Mouse (Mus musculus) adrenal gland, postnatal 25 days (tissue): ENCODE results near the gene Rgs8. TPM values are rescaled to one million over a fixed set of nuclear protein-coding genes. Genes with fewer than 3 reads are reported as not detected.
A peak's percentile ranks its signal among the peaks of the same experiment; 100 is the strongest.

ENCODE experiments used
- DNase-seq: peaks from one replicate; pipeline ENCODE4 v3.0.0; 2021; ENCODE audit warnings: mixed read lengths
- total RNA-seq: library from RNA; stranded (reverse); gene quantifications from 2 replicates; pipeline ENCODE4 v1.2.3, GENCODE M21; 2021

Gene Rgs8
- total RNA-seq, 1 experiment from 2014 or later = not detected

DNA sequence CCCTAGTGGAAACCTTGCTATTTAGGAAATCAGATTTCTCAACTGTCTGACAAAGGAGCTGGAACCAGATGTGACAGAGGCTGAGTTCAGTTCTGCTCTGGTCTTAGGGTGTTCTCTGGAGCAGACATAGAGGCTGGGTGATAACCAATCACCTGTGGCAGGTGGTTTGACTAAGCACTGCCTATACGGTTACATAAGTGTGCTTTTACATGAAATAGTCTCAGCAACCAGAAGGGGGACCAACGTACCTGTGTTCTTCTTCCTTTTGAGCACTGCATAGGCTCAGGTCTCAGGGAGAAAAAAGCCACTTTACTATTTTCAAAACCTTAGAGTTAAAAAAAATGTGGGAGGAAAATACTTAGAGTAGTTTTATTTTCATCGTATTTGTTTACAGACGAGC, 22.8 kb downstream of the Rgs8 start:
- no peak for DNase-seq

DNA sequence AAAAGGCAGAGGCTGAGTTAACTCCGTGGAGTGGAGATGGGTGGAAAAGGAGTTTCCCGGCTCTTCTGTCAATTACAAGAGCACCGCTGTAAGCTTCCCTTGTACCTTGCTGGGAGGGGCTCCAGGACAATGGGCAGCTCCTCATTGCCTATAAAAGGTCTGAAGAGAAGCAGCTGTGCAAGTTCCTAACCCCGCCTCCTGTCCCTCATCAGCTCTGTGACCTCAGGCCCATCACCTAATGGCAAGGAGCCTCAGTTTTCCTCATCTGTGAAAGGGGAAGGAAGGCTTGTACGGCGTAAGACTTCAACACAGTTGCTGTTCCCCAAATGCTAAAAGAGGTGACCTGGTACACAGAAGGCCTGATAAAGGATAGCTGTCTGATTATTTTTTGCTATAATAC, 24.8 kb downstream of the Rgs8 start:
- no peak for DNase-seq

DNA sequence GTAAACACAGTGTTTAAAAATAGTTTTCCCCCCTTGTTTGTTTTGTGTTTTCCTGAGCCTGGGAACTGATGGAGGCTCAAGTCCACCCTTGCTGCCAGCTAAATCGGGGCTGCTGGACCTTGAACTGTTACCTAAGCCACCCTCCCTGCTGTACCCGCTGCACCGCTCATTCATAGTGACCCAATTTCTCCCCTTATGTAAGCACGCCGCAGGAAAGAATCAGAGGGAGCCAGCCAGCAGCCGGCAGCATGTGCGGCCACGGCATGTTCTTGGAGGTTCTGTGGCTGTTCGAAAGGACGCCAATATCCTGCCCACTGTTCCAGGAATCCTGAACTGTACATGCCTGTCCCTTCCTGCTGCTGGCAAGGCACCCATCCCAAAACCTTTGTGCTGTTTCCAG, 26.3 kb downstream of the Rgs8 start:
- peak; percentile 62 for DNase-seq

DNA sequence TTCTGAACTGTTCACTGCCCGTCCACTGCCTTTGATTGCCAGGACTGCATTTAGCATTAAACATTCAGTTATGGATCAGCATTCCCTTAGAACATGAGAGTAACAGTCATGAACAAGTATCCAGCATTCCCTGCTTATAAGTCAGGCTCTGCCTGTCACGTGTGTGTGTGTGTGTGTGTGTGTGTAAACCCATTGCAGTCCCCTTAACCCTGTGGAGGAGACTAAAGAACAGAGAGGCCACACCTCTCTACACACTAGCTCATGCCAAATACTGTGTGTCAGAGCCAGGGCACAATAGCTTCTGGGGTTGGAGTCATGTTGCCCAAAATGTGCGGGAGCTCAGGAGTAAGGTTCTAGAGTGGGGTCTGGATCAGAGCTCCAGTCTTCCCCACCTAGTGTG, 26.8 kb downstream of the Rgs8 start:
- no peak for DNase-seq

DNA sequence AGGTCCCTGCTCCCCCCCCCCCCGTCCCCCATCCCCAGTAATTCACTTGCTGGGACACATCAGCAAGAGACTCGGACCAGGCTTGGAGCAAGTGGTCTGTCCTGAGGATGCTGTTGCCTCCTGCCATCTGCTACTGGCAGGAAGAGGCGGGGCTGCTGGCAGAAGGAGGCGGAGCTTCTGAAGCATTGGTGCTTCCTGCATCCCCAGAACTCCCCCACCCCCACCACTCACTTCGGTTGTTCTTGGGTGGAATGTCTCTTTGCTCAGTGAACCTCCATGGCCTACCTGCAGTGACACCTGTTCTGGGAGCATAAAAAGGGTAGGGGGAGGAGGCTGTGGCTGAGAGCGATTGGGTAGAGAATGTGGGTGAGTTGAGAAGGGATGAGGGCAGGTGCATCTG, 27.5 kb downstream of the Rgs8 start:
- DNase-seq = no peak

DNA sequence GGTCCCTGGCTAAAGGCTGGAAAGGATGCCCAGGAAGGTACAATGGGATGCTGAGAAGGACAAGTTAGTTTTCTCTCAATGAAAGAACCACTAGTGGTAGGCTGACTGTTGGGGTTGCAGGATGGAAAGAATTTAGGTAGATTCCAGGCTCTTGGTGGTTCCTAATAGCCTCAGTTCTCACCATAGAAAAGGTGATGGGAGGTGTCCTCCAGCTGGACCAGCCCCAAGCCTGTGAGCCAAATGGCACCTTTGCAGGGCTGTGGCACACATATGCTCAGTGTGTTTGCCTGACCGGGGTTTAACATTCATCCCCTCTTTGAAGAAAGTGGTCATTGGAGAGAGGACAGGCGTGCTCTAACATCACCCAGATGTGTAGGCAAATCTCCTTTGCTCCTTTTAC, 28.2 kb downstream of the Rgs8 start:
- DNase-seq = no peak

DNA sequence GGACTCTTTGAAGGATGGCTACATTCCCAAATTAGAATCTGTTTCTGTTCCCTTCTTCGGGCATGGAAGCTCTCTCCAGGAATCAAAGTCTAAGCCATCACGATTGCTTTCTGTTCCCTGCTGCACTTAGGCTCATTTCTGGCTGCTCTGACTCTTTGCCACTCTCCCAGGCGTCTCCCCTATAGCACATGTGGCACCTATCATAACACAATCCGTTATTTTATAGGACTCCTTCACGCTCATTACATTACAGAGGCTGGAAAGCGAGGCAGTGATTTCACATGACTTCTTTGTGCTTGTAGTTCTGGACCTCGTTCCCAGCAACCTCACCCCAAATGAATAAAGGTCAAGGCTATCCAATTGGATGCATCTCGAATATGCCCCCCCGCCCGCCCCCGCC, 30.4 kb downstream of the Rgs8 start:
- DNase-seq = no peak

DNA sequence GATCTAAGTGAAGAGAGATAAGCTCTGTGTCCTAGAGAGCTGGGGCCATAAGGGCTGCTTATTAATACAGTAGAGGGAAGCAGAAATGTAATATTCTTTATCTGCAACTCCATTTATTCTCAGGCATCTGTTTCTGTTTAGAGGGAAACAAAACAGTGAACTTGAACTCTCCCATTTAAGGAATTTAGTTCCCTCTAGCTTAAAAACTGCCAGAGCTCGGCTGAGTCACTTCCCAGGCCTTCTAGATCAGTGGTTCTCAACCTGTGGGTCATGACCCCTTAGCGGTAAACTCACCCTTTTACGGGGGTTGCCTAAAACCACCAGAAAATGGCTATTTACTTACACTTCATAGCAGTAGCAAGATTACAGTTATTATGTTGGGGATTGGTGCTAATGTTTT, 32.8 kb downstream of the Rgs8 start:
- DNase-seq = no peak

DNA sequence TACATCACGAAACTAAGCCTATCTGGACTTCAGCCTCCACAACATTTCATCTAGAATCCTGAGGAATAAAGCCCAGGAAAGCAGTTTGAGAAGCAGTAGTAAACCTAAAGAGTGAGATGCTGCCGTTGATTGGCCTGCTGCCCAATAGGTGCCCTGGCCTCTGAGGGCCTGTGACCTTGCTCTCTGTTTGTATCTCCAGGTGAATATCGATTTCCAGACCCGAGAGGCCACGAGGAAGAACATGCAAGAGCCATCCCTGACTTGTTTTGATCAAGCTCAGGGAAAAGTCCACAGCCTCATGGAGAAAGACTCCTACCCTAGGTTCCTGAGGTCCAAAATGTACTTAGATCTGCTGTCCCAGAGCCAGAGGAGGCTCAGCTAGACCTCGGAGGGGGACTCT, 39.7 kb downstream of the Rgs8 start:
- no peak for DNase-seq

DNA sequence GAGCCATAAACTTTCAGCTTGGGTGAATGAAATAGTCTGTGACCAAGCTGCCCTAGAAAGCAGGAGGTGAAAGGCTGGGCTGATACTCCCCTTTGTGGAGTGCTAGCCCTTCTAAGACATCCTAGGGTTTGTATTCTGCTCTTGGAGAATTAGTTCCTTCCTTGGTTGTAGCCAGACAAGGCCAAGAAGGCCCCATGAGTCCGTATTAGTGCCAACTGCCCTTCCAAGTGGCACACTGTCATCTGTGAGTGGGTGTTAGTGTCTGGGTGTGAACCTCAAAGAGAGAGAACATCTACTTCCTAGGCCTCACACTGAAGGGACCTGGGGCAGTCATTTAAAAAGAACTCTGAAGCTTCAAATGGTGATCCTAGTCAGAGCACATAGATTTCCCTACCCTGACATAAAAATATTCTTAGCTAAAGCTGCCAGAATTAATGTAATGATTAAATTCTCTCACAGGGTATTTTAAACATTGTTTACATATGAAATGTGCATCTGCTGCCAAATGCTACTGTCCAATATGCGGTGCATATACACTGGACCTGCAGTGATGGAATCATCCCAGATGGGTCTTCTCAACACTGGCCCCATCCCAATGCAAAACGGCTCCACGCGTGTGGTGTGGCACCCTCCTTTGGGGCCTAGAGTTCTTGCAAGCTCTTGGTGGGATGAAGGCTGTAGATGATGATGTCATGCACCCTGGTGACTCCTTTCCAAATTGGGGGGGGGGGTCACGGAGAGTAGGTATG, 41.7 kb downstream of the Rgs8 start:
- DNase-seq = no peak

DNA sequence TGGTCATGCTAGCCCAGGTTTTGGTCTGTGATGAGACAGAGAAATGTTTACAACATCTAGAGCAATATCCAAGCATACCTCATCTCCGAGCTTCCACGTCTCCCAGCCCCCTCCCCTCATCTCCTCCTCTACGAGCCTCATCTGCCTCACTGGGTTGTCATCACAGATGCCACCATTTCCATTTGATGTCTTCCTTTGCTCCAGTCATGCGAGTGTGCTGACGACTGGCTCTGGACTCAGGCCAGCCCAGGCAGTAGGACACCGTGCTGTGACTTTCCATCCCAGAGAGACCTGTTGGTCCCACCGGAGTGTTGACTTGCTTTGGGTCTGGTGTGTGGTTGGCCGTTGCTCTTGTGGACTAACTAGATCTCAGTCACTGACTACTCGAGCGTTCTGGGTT, 42.6 kb downstream of the Rgs8 start:
- no peak for DNase-seq

DNA sequence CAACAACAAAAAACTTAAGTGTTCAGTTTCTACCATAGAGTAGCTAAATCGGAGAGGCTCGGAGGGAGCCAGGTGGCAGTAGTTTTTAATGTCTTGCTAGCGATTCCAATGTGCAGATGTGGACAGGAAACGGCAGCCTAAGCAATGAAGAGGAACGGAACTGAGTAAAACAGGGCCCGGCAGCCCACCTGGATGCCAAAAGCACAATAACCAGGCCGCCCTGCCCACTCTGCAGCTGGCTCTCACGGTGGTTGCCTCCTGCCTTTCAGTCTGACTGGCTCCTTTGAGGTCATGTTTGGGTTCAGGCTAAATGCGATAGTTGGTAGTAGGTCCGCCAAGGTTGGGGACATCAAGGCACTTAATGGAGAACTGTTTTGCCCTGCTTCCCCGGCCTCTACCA, 43.3 kb downstream of the Rgs8 start:
- DNase-seq = no peak

DNA sequence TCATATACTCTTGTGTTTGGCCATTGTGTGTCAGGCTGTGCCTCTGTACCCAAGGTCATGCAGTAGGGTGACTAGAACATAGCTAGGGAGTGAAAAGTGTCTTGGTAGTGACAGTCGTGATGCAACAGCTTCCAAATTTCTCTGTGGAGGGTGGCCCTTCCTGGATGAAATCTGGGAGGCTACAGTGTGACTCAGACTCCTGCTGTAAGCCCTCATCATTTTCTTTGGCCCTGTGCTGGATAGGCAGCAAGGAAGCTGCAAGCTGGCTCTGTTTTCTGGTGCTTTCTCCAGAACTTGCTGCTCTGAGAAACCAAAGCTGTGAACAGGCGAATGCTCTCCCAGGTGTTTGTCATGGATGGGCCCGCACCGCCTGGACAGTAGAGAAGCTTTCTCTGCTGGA, 43.7 kb downstream of the Rgs8 start:
- DNase-seq = no peak

DNA sequence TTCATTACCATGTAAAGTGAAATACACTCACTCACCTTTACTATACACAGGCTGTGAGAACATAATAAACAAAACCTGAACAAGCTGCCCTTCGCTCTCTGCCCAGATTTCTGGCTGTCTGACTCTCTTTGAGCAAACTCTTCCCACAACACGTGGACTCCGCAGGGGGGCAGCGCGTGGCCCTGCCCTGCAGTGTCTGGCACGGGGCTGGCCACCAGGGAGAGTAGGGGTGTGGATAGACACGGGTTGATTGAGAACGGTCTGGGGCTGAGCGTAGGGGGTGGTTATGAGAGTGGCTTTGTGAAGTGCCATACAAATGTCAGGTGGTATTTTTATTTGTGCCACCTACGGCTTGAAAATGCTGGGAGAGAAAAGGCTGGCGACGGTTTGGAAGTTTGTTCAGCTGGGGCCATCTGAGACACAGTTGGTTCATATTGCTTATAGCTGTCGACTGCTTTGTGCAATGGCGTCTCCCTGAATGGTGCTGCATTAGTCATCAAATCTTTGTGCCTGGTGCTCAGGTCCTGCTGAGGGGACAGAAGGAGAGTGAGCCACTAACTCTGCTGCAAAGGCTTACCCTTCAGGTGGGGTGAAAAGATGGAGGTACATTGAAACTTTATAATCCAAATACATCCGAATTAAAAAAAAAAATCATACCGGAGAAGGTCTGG, 44.9 kb downstream of the Rgs8 start:
- no peak for DNase-seq

DNA sequence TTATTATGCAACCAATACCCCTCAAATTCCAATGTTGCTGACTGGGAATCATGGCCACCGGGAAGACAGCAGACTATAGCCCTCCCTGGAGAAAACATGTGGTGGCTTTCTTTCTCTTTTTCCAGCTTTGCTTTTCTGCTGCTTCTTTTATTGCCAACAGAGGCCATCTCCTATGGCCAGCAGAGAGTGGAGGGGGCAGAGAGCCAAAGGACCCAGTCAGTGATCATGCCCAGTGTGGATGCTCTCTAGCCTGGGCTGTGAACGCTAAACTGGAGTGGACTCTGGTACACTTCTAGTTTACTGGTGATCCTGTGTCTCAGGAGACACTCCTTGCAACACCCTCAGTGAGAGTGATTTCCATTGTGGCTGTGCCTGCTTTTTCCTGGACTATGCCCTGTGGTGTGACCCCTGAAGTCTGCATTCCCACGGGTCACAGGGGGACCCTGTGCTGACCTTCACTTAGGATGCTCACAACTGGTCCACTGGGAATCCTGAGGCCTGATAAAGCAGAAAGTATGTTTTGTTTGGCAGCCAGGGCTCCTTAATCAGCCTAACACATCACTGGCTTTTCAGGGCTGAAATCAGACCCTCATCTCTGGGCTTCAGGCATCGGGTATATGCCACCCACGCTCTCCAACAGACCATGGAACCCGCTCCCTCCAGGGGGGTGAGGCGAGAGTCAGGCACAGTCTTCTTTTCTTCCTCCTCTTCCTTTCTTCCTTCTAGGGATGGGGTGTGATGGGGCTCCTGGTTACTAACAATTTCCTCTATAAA, 45.7 kb downstream of the Rgs8 start:
- no peak for DNase-seq

DNA sequence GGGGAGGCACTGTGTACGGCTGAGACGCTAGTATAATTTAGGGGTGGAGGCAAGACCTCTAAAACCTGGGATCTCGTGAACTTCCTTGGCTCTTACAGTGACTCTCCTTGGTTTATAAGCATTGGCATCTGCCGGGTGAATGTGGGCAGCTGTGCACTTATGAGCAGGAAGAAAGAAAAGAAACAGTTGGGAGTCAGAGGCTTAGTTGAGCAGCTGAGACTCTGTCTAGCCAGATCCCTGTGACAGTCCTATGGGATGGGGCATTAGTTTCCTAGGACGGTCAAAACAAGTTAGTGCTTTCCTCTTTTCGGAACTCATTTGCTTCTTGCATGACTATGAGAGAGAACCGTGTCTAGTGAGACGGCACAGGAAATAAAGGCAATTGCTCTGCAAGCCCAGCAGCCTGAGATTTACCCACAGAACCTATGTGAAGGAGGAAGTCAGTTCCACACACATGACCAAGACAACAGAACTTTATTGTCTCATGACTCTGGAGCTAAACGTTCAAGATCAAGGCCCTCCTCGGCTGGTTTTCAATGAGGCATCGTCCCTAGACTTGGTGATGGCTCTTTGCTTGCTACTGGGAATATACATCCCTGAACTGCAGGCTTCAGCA, 47.7 kb downstream of the Rgs8 start:
- no peak for DNase-seq

DNA sequence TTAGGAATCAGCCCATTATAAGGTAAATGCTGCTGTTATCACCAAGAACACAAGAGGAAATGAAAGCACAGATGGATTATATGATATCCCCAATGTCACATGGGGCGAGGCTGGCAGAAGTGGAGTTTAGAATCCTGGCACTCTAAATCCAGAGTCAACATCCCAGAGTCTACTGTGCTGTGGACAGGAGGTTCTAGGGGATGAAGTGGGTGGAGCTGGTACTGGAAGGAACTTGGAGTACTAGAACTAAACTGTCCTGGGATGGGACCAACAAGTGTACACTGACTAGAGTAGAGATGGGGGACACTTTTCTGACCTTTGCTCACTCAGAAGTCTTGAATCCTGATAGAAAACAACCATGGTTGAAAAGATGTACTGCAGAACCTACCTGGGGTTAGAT, 48.6 kb downstream of the Rgs8 start:
- no peak for DNase-seq

DNA sequence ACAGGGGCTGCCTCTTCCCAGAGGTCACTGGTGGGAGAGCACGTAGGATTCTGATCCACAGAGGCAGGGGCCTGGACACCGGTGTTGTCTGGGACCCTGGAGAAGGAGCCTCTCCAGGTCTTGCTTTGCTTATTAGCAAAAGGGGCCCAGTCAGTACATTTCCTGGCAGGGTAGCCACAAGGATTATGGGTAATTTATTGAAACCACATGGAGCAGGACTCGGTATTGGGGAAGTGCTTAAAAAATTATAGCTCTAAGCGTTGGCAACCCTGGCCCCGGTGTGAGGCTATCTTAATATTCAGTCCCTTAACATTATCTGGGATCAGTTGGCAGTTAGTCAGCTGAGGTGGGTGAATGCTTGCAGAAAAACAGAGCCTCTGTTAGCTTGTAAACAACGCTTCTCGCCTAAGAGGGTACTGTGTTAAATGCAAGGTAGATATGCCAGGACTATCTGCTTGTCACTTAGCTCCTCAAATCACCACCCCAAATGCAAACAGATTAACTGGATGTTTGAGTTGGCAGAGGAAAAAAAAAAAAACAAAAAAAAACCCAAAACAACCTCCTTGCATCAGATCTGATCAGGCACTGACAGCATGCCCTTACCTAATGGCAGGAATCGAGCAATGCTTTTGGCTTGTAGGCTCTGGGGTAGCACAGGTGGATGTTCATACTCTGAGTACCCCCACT, 49.5 kb downstream of the Rgs8 start:
- no peak for DNase-seq

DNA sequence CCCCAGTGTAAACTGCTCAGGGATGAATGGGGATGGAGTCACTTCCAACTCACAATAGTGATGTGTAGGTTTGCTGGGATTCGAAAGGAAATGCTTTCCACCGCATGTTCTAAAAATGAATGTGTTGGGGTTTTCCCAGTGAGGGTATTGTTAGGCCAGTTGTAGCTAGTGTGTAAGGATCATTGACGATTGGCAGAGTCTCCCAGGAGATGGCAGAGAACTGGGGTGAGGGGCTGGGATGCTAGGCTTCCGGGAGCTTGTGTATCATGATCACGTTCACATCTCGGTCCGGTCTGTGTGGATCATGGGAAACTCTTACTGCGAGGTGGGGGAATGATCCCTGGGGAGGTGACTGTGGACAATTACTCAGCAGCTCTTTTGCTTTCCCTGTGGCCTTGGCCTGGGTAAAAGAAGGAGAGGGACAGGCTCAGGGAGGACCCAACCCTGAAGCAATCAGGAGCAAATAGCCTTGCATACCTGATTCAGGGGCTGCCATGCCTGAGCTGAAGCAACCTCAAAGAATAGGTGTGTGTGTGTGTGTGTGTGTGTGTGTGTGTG, 50.1 kb downstream of the Rgs8 start:
- DNase-seq = peak; percentile 10

DNA sequence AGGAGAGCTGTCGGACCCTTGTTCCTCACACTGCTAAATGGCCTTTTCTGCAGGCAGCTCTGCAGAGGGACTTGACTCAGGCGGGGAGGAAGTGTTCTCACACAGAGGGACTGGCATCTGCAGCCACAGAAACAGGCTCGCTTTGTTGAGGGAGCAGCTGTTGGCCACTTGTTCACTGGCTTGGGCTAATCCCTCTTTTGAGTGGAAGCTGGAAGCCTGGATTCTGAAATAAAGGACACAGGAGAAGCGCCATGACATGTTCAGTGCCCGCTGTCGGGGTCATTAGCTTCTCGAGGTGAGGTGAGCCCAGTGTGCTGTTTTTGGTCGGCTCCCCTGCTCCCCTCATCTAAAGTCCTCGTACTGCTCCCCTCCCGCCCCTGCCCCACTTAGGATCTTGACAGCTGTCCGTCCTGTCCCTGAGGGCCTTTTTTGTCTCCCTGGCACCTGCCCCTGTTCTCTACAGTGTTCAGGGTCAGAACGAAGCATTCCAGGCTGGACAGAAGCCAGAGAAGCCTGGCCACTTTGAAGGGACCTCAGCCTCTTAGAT, 50.7 kb downstream of the Rgs8 start:
- DNase-seq = peak; percentile 32

DNA sequence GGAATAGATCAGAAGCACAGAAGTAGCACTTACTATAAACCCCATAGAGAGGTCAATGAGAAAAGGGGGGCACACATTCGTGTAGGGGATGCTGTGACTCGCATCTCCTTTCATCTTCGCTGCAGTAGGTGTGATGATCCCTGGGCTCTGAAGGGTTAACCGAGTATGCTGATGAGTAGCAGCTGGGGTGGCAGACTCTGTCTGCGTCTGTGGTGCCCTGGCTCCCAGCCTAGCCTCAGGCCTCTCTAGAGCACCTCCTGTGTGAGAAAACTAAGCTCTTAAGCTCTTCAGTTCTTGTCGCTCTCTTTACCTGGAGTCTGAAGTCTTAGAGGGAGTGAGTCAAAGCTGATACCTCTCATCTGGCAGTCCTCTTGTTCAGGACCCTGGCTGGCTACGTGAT, 51.3 kb downstream of the Rgs8 start:
- no peak for DNase-seq

DNA sequence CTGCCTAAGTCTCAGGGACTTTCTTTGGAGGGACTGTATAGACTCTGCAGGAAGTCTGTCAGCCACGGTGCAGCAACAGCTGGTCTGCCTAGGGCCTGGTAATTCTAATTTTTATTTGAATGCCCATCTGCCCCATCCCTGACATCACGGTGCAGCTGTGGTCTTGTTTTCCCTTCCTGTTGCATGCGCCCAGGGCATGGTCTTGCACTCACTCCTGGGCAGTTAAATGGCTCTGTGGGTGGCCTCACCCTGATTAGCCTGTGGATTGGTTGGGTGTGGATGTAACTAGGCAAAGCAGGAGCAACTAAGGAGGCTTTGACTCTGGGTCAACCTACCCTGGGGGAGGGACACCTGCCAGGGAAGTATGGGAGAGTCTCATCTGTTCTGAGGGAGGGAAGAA, 52.2 kb downstream of the Rgs8 start:
- DNase-seq = no peak
